Mouse (Mus musculus) limb, embryonic 14.5 days (tissue): Measurements from ENCODE around the gene Krtap4-8. TPM values are rescaled to one million over a fixed set of nuclear protein-coding genes. Genes with fewer than 3 reads are reported as not detected.
"Not testable (repeated sequence)": the region's sequence is repeated elsewhere in the genome, so short reads cannot be mapped to it uniquely, and the experiment has no call there.

Source experiments
- ATAC-seq: fragments of 200-750 bp; cut with Nextera tagmentation; 2 replicates; pipeline ENCODE4 v1.8.0; 2017; ENCODE audit warnings: low read depth, moderate number of reproducible peaks, moderate TSS enrichment; ENCODE audit not compliant: low FRiP score
- DNase-seq: peaks from one replicate; pipeline ENCODE4 v3.0.0-alpha.2; 2015; ENCODE audit warnings: low spot score
- H3K27ac ChIP-seq: fragments of 300-500 bp; sonication (generic); replicated peaks from 2 replicates; pipeline ENCODE4 v1.5.1; 2014; ENCODE audit warnings: low read depth, mild to moderate bottlenecking, low read length, moderate library complexity, mixed read lengths
- H3K27me3 ChIP-seq: fragments of 300-500 bp; sonication (generic); 2 replicates; pipeline ENCODE4 v1.6.1; 2014; ENCODE audit warnings: low read length, mixed read lengths; ENCODE audit not compliant: control insufficient read depth, insufficient read depth
- H3K36me3 ChIP-seq: fragments of 300-500 bp; sonication (generic); 2 replicates; pipeline ENCODE4 v1.6.1; 2014; ENCODE audit warnings: mild to moderate bottlenecking, low read length, moderate library complexity, mixed read lengths; ENCODE audit not compliant: control insufficient read depth, insufficient read depth
- H3K4me1 ChIP-seq: fragments of 300-500 bp; sonication (generic); 2 replicates; pipeline ENCODE4 v1.6.1; 2014; ENCODE audit warnings: antibody characterized with exemption, low read length, mixed read lengths; ENCODE audit not compliant: control insufficient read depth, insufficient read depth
- H3K4me2 ChIP-seq: fragments of 300-500 bp; sonication (generic); replicated peaks from 2 replicates; pipeline ENCODE4 v1.6.1; 2014; ENCODE audit warnings: low read depth, mild to moderate bottlenecking, low read length, moderate library complexity; ENCODE audit not compliant: severe bottlenecking
- H3K4me3 ChIP-seq: fragments of 300-500 bp; sonication (generic); replicated peaks from 2 replicates; pipeline ENCODE4 v1.5.1; 2014; ENCODE audit warnings: low read length
- H3K9ac ChIP-seq: fragments of 300-500 bp; sonication (generic); 2 replicates; pipeline ENCODE4 v1.6.1; 2014; ENCODE audit warnings: mild to moderate bottlenecking, low read depth, low read length, moderate library complexity; ENCODE audit not compliant: severe bottlenecking
- H3K9me3 ChIP-seq: fragments of 300-500 bp; sonication (generic); 2 replicates; pipeline ENCODE4 v1.6.1; 2016; ENCODE audit warnings: low read length; ENCODE audit not compliant: control insufficient read depth
- POLR2A ChIP-seq: fragments of 200-500 bp; IDR thresholded peaks from 2 replicates; pipeline ENCODE4 v1.8.0; 2012; ENCODE audit warnings: inconsistent platforms, mild to moderate bottlenecking, moderate library complexity, borderline replicate concordance; ENCODE audit not compliant: insufficient read depth, insufficient read length; ENCODE audit errors: extremely low read depth
- WGBS: fragments of 180-500 bp; shearing (Covaris S2); extraction: QIAGEN DNeasy Blood & Tissue Kit; methylation state at CpG from one replicate; pipeline ENCODE4 v1.1.7; 2014; 5-methylcytosine and 5-hydroxymethylcytosine counted together
- polyA plus RNA-seq, 2 experiments: library from polyadenylated mRNA; depleted of rRNA in 1 of 2; stranded (reverse) in 1 of 2; unstranded in 1 of 2; fragments of >200 nt; fragmentation: Nextera tagmentation in 1 of 2; extraction: Ambion mirVana in 1 of 2; gene quantifications; 2 replicates each; pipeline versions ENCODE4 v1.2.1 to v1.2.3; 2012 to 2014

Krtap4-8 gene
- polyA plus RNA-seq, 2 experiments, result not detected

- no peak overlapping the region for H3K4me3 ChIP-seq
- H3K27ac ChIP-seq, result no peak overlapping the region
- no peaks in the 10 kb centered on the region for H3K27me3 ChIP-seq
- no peaks in the 10 kb centered on the region for H3K4me1 ChIP-seq
- no peak overlapping the region for H3K9ac ChIP-seq
- ATAC-seq (no peak), DNase-seq (no peak)
- H3K36me3 ChIP-seq, result no peaks in the 10 kb centered on the region
- H3K4me2 ChIP-seq, result no peak overlapping the region
- TF ChIP-seq POLR2A, result no peak
- no peaks in the 10 kb centered on the region for H3K9me3 ChIP-seq
- 63% methylated on average over 7 of the region's 7 CpGs for WGBS
Measured at GRCm38 (mm10) chr11:99778401-99778800, 2.1 kb downstream of the Krtap4-8 start.

- not testable (repeated sequence) for DNase-seq, H3K4me2 ChIP-seq, H3K9me3 ChIP-seq, H3K4me3 ChIP-seq, ATAC-seq, H3K27ac ChIP-seq, H3K9ac ChIP-seq, H3K36me3 ChIP-seq, H3K4me1 ChIP-seq, H3K27me3 ChIP-seq
Measured at GRCm38 (mm10) chr11:99772813-99773212, 7.7 kb downstream of the Krtap4-8 start, which contains the start of gene Gm11595. Gm11595 (minus strand) TSS chr11:99772913.

- Histone ChIP-seq H3K4me1 (no peaks in the 10 kb centered on the region), H3K27me3 (no peaks in the 10 kb centered on the region), H3K27ac (no peak overlapping the region), H3K9me3 (no peaks in the 10 kb centered on the region), H3K9ac (no peak overlapping the region), H3K4me3 (no peak overlapping the region), H3K4me2 (no peak overlapping the region), H3K36me3 (no peaks in the 10 kb centered on the region)
- TF ChIP-seq POLR2A, result no peak
- ATAC-seq, result no peak
- WGBS, result 72% methylated on average over 2 of the region's 2 CpGs
- no peak for DNase-seq
Measured at GRCm38 (mm10) chr11:99768410-99768809, 12.1 kb downstream of the Krtap4-8 start.

- 80% methylated on average over 1 of the region's 1 CpGs for WGBS
- no peak for TF ChIP-seq POLR2A
Measured at GRCm38 (mm10) chr11:99758877-99759276, 21.6 kb downstream of the Krtap4-8 start.

GRCm38 (mm10) chr11:99743985-99744384 is 36.5 kb downstream of the Krtap4-8 start:
- Histone ChIP-seq H3K27ac (no peak overlapping the region), H3K9ac (no peak overlapping the region), H3K9me3 (no peaks in the 10 kb centered on the region), H3K36me3 (no peaks in the 10 kb centered on the region), H3K4me2 (no peak overlapping the region), H3K4me3 (no peak overlapping the region), H3K4me1 (no peaks in the 10 kb centered on the region), H3K27me3 (no peaks in the 10 kb centered on the region)
- WGBS, result 88% methylated on average over 3 of the region's 3 CpGs
- ATAC-seq, result no peak
- TF ChIP-seq POLR2A, result no peak
- no peak for DNase-seq

More at GRCm38 (mm10) chr11:99758877-99759276, 21.6 kb downstream of the Krtap4-8 start:
- Histone ChIP-seq H3K4me1 (no peaks in the 10 kb centered on the region), H3K4me3 (no peak overlapping the region), H3K9me3 (no peaks in the 10 kb centered on the region), H3K9ac (no peak overlapping the region), H3K27me3 (no peaks in the 10 kb centered on the region), H3K36me3 (no peaks in the 10 kb centered on the region), H3K4me2 (no peak overlapping the region), H3K27ac (no peak overlapping the region)
- ATAC-seq, result no peak
- no peak for DNase-seq

GRCm38 (mm10) chr11:99734190-99734589 is 46.3 kb downstream of the Krtap4-8 start, which contains the start of gene Gm14180:
Gm14180 (minus strand) TSS chr11:99734290.
- no peak within 1 kb of the TSS for H3K9ac ChIP-seq
- no peaks in the 10 kb centered on the region for H3K36me3 ChIP-seq
- no peaks in the 10 kb centered on the region for H3K9me3 ChIP-seq
- ATAC-seq, result no peak
- no peak for DNase-seq
- H3K4me2 ChIP-seq, result no peak within 1 kb of the TSS
- H3K27ac ChIP-seq, result no peak within 1 kb of the TSS
- WGBS, result 69% methylated on average over 2 of the region's 2 CpGs
- TF ChIP-seq POLR2A, result no peak
- H3K27me3 ChIP-seq, result no peaks in the 10 kb centered on the region
- no peaks in the 10 kb centered on the region for H3K4me1 ChIP-seq
- H3K4me3 ChIP-seq, result no peak within 1 kb of the TSS

Other genes starting within 250 kb of the Krtap4-8 start
Only the 30 nearest of the 43 such genes appear.
- not detected in 2 replicates for gene Krtap9-3, start 182.6 kb downstream of the Krtap4-8 start, polyA plus RNA-seq (2012; rRNA removed)
- not detected in 2 replicates for gene Krtap9-3, start 182.6 kb downstream of the Krtap4-8 start, polyA plus RNA-seq (2014; fragmentation: Nextera tagmentation; extraction: Ambion mirVana)
- gene Gm11938, start 177.4 kb downstream of the Krtap4-8 start, polyA plus RNA-seq (2012; rRNA removed), result not detected in 2 replicates
- gene Gm11938, start 177.4 kb downstream of the Krtap4-8 start, polyA plus RNA-seq (2014; fragmentation: Nextera tagmentation; extraction: Ambion mirVana), result not detected in 2 replicates
- gene Gm11937, start 170.5 kb downstream of the Krtap4-8 start, polyA plus RNA-seq (2012; rRNA removed), result not detected in 2 replicates
- not detected in 2 replicates for gene Gm11937, start 170.5 kb downstream of the Krtap4-8 start, polyA plus RNA-seq (2014; fragmentation: Nextera tagmentation; extraction: Ambion mirVana)
- gene Krtap2-4, start 165.9 kb downstream of the Krtap4-8 start, polyA plus RNA-seq (2012; rRNA removed), result not detected in 2 replicates
- not detected in 2 replicates for gene Krtap2-4, start 165.9 kb downstream of the Krtap4-8 start, polyA plus RNA-seq (2014; fragmentation: Nextera tagmentation; extraction: Ambion mirVana)
- not detected in 2 replicates for gene Gm11562, start 160.3 kb downstream of the Krtap4-8 start, polyA plus RNA-seq (2012; rRNA removed)
- gene Gm11562, start 160.3 kb downstream of the Krtap4-8 start, polyA plus RNA-seq (2014; fragmentation: Nextera tagmentation; extraction: Ambion mirVana), result not detected in 2 replicates
- gene Krtap4-1, start 152.5 kb downstream of the Krtap4-8 start, polyA plus RNA-seq (2012; rRNA removed), result not detected in 2 replicates
- not detected in 2 replicates for gene Krtap4-1, start 152.5 kb downstream of the Krtap4-8 start, polyA plus RNA-seq (2014; fragmentation: Nextera tagmentation; extraction: Ambion mirVana)
- gene Krtap4-2, start 145.6 kb downstream of the Krtap4-8 start, polyA plus RNA-seq (2012; rRNA removed), result not detected in 2 replicates
- gene Krtap4-2, start 145.6 kb downstream of the Krtap4-8 start, polyA plus RNA-seq (2014; fragmentation: Nextera tagmentation; extraction: Ambion mirVana), result not detected in 2 replicates
- gene Krtap4-7, start 136.6 kb downstream of the Krtap4-8 start, polyA plus RNA-seq (2012; rRNA removed), result not detected in 2 replicates
- gene Krtap4-7, start 136.6 kb downstream of the Krtap4-8 start, polyA plus RNA-seq (2014; fragmentation: Nextera tagmentation; extraction: Ambion mirVana), result not detected in 2 replicates
- gene Gm11555, start 130.5 kb downstream of the Krtap4-8 start, polyA plus RNA-seq (2012; rRNA removed), result not detected in 2 replicates
- not detected in 2 replicates for gene Gm11555, start 130.5 kb downstream of the Krtap4-8 start, polyA plus RNA-seq (2014; fragmentation: Nextera tagmentation; extraction: Ambion mirVana)
- not detected in 2 replicates for gene Gm11563, start 121.7 kb downstream of the Krtap4-8 start, polyA plus RNA-seq (2012; rRNA removed)
- not detected in 2 replicates for gene Gm11563, start 121.7 kb downstream of the Krtap4-8 start, polyA plus RNA-seq (2014; fragmentation: Nextera tagmentation; extraction: Ambion mirVana)
- not detected in 2 replicates for gene Krtap4-6, start 114.7 kb downstream of the Krtap4-8 start, polyA plus RNA-seq (2012; rRNA removed)
- not detected in 2 replicates for gene Krtap4-6, start 114.7 kb downstream of the Krtap4-8 start, polyA plus RNA-seq (2014; fragmentation: Nextera tagmentation; extraction: Ambion mirVana)
- gene Gm14190, start 90.0 kb downstream of the Krtap4-8 start, polyA plus RNA-seq (2012; rRNA removed), result not detected in 2 replicates
- gene Gm14190, start 90.0 kb downstream of the Krtap4-8 start, polyA plus RNA-seq (2014; fragmentation: Nextera tagmentation; extraction: Ambion mirVana), result not detected in 2 replicates
- gene Gm14180, start 46.4 kb downstream of the Krtap4-8 start, polyA plus RNA-seq (2012; rRNA removed), result not detected in 2 replicates
- gene Gm14180, start 46.4 kb downstream of the Krtap4-8 start, polyA plus RNA-seq (2014; fragmentation: Nextera tagmentation; extraction: Ambion mirVana), result not detected in 2 replicates
- gene Gm11595, start 7.8 kb downstream of the Krtap4-8 start, polyA plus RNA-seq (2012; rRNA removed), result not detected in 2 replicates
- gene Gm11595, start 7.8 kb downstream of the Krtap4-8 start, polyA plus RNA-seq (2014; fragmentation: Nextera tagmentation; extraction: Ambion mirVana), result not detected in 2 replicates
- not detected in 2 replicates for gene Krtap4-9, start 4.5 kb upstream of the Krtap4-8 start, polyA plus RNA-seq (2012; rRNA removed)
- not detected in 2 replicates for gene Krtap4-9, start 4.5 kb upstream of the Krtap4-8 start, polyA plus RNA-seq (2014; fragmentation: Nextera tagmentation; extraction: Ambion mirVana)
- not detected in 2 replicates for gene Gm11596, start 12.8 kb upstream of the Krtap4-8 start, polyA plus RNA-seq (2012; rRNA removed)
- not detected in 2 replicates for gene Gm11596, start 12.8 kb upstream of the Krtap4-8 start, polyA plus RNA-seq (2014; fragmentation: Nextera tagmentation; extraction: Ambion mirVana)
- gene Gm11569, start 18.2 kb upstream of the Krtap4-8 start, polyA plus RNA-seq (2012; rRNA removed), result not detected in 2 replicates
- gene Gm11569, start 18.2 kb upstream of the Krtap4-8 start, polyA plus RNA-seq (2014; fragmentation: Nextera tagmentation; extraction: Ambion mirVana), result not detected in 2 replicates
- not detected in 2 replicates for gene Gm11554, start 23.7 kb upstream of the Krtap4-8 start, polyA plus RNA-seq (2012; rRNA removed)
- gene Gm11554, start 23.7 kb upstream of the Krtap4-8 start, polyA plus RNA-seq (2014; fragmentation: Nextera tagmentation; extraction: Ambion mirVana), result not detected in 2 replicates
- gene Krtap4-13, start 29.2 kb upstream of the Krtap4-8 start, polyA plus RNA-seq (2012; rRNA removed), result not detected in 2 replicates
- not detected in 2 replicates for gene Krtap4-13, start 29.2 kb upstream of the Krtap4-8 start, polyA plus RNA-seq (2014; fragmentation: Nextera tagmentation; extraction: Ambion mirVana)
- 0.12 TPM in 1 of 2 replicates, not detected in the other for gene Gm11564, start 35.0 kb upstream of the Krtap4-8 start, polyA plus RNA-seq (2012; rRNA removed)
- gene Gm11564, start 35.0 kb upstream of the Krtap4-8 start, polyA plus RNA-seq (2014; fragmentation: Nextera tagmentation; extraction: Ambion mirVana), result not detected in 2 replicates
- gene 2300003K06Rik, start 57.4 kb upstream of the Krtap4-8 start, polyA plus RNA-seq (2012; rRNA removed), result not detected in 2 replicates
- gene 2300003K06Rik, start 57.4 kb upstream of the Krtap4-8 start, polyA plus RNA-seq (2014; fragmentation: Nextera tagmentation; extraction: Ambion mirVana), result not detected in 2 replicates
- 0.08 TPM in 1 of 2 replicates, not detected in the other for gene Krtap4-16, start 70.9 kb upstream of the Krtap4-8 start, polyA plus RNA-seq (2012; rRNA removed)
- not detected in 2 replicates for gene Krtap4-16, start 70.9 kb upstream of the Krtap4-8 start, polyA plus RNA-seq (2014; fragmentation: Nextera tagmentation; extraction: Ambion mirVana)
- gene Gm11568, start 77.2 kb upstream of the Krtap4-8 start, polyA plus RNA-seq (2012; rRNA removed), result not detected in 2 replicates
- gene Gm11568, start 77.2 kb upstream of the Krtap4-8 start, polyA plus RNA-seq (2014; fragmentation: Nextera tagmentation; extraction: Ambion mirVana), result not detected in 2 replicates
- not detected in 2 replicates for gene Gm11559, start 83.8 kb upstream of the Krtap4-8 start, polyA plus RNA-seq (2012; rRNA removed)
- gene Gm11559, start 83.8 kb upstream of the Krtap4-8 start, polyA plus RNA-seq (2014; fragmentation: Nextera tagmentation; extraction: Ambion mirVana), result not detected in 2 replicates
- not detected in 2 replicates for gene Krtap9-1, start 92.7 kb upstream of the Krtap4-8 start, polyA plus RNA-seq (2012; rRNA removed)
- not detected in 2 replicates for gene Krtap9-1, start 92.7 kb upstream of the Krtap4-8 start, polyA plus RNA-seq (2014; fragmentation: Nextera tagmentation; extraction: Ambion mirVana)
- not detected in 2 replicates for gene Gm11567, start 98.5 kb upstream of the Krtap4-8 start, polyA plus RNA-seq (2012; rRNA removed)
- gene Gm11567, start 98.5 kb upstream of the Krtap4-8 start, polyA plus RNA-seq (2014; fragmentation: Nextera tagmentation; extraction: Ambion mirVana), result not detected in 2 replicates
- not detected in 2 replicates for gene Krtap31-1, start 127.2 kb upstream of the Krtap4-8 start, polyA plus RNA-seq (2012; rRNA removed)
- gene Krtap31-1, start 127.2 kb upstream of the Krtap4-8 start, polyA plus RNA-seq (2014; fragmentation: Nextera tagmentation; extraction: Ambion mirVana), result not detected in 2 replicates
- not detected in 2 replicates for gene Gm11565, start 134.0 kb upstream of the Krtap4-8 start, polyA plus RNA-seq (2012; rRNA removed)
- not detected in 2 replicates for gene Gm11565, start 134.0 kb upstream of the Krtap4-8 start, polyA plus RNA-seq (2014; fragmentation: Nextera tagmentation; extraction: Ambion mirVana)
- not detected in 2 replicates for gene Krtap31-2, start 155.6 kb upstream of the Krtap4-8 start, polyA plus RNA-seq (2012; rRNA removed)
- gene Krtap31-2, start 155.6 kb upstream of the Krtap4-8 start, polyA plus RNA-seq (2014; fragmentation: Nextera tagmentation; extraction: Ambion mirVana), result not detected in 2 replicates
- not detected in 2 replicates for gene Krtap9-5, start 167.8 kb upstream of the Krtap4-8 start, polyA plus RNA-seq (2012; rRNA removed)
- not detected in 2 replicates for gene Krtap9-5, start 167.8 kb upstream of the Krtap4-8 start, polyA plus RNA-seq (2014; fragmentation: Nextera tagmentation; extraction: Ambion mirVana)